Mouse (Mus musculus) heart, embryonic 14.5 days (tissue): ENCODE measurements around the gene Psma7. TPM values are rescaled to one million over a fixed set of nuclear protein-coding genes. Genes with fewer than 3 reads are reported as not detected.

Experiments used
- ATAC-seq: fragments of 200-750 bp; cut with Nextera tagmentation; 2 replicates; pipeline ENCODE4 v1.8.0; 2017; ENCODE audit warnings: low read depth, moderate TSS enrichment; ENCODE audit not compliant: insufficient number of reproducible peaks, insufficient read depth, low FRiP score
- H3K27ac ChIP-seq, 2 experiments: fragments of 200-500 bp in 1 of 2; fragments of 300-500 bp in 1 of 2; sonication (generic) in 1 of 2; replicated peaks in 1 of 2; 2 replicates each; pipeline ENCODE4 v1.5.1; 2012 to 2014; ENCODE audit warnings: low read depth in 2 of 2, low read length in 2 of 2, control low read depth in 1 of 2, mild to moderate bottlenecking in 1 of 2, mixed read lengths in 1 of 2; ENCODE audit not compliant: control insufficient read depth in 1 of 2, insufficient read depth in 1 of 2
- H3K27me3 ChIP-seq: fragments of 300-500 bp; sonication (generic); 2 replicates; pipeline ENCODE4 v1.6.1; 2014; ENCODE audit warnings: mild to moderate bottlenecking, low read length, control low read depth; ENCODE audit not compliant: control insufficient read depth, insufficient read depth
- H3K36me3 ChIP-seq: fragments of 300-500 bp; sonication (generic); 2 replicates; pipeline ENCODE4 v1.6.1; 2014; ENCODE audit warnings: mild to moderate bottlenecking, control low read depth, low read length, mixed read lengths; ENCODE audit not compliant: control insufficient read depth, insufficient read depth
- H3K4me1 ChIP-seq, 2 experiments: fragments of 200-500 bp in 1 of 2; fragments of 300-500 bp in 1 of 2; sonication (generic) in 1 of 2; 2 replicates each; pipeline ENCODE4 v1.6.1; 2012 to 2014; ENCODE audit warnings: low read length in 2 of 2, control low read depth in 1 of 2, mixed read lengths in 1 of 2; ENCODE audit not compliant: control insufficient read depth in 2 of 2, insufficient read depth in 2 of 2
- H3K4me2 ChIP-seq: fragments of 300-500 bp; sonication (generic); 2 replicates; pipeline ENCODE4 v1.6.1; 2014; ENCODE audit warnings: mild to moderate bottlenecking, low read length
- H3K4me3 ChIP-seq, 2 experiments: fragments of 200-500 bp in 1 of 2; fragments of 300-500 bp in 1 of 2; sonication (generic) in 1 of 2; 2 replicates each; pipeline ENCODE4 v1.5.1; 2012 to 2014; ENCODE audit warnings: low read length in 2 of 2, mild to moderate bottlenecking in 2 of 2, control low read depth in 1 of 2, low read depth in 1 of 2, moderate library complexity in 1 of 2; ENCODE audit not compliant: control insufficient read depth in 1 of 2, insufficient read depth in 1 of 2
- H3K9ac ChIP-seq: fragments of 300-500 bp; sonication (generic); 2 replicates; pipeline ENCODE4 v1.6.1; 2014; ENCODE audit warnings: mild to moderate bottlenecking, low read length
- H3K9me3 ChIP-seq: fragments of 300-500 bp; sonication (generic); 2 replicates; pipeline ENCODE4 v1.6.1; 2016; ENCODE audit warnings: low read length, control low read depth; ENCODE audit not compliant: control insufficient read depth
- WGBS: fragments of 180-500 bp; shearing (Covaris S2); extraction: QIAGEN DNeasy Blood & Tissue Kit; methylation state at CpG from one replicate; pipeline ENCODE4 v1.1.7; 2014; 5-methylcytosine and 5-hydroxymethylcytosine counted together
- polyA plus RNA-seq: library from polyadenylated mRNA; unstranded; fragments of >200 nt; fragmentation: Nextera tagmentation; extraction: Ambion mirVana; gene quantifications from 2 replicates; pipeline ENCODE4 v1.2.1, GENCODE M21; 2014

Psma7 gene
- polyA plus RNA-seq, 1 experiment from 2014 or later: 410 TPM

DNA sequence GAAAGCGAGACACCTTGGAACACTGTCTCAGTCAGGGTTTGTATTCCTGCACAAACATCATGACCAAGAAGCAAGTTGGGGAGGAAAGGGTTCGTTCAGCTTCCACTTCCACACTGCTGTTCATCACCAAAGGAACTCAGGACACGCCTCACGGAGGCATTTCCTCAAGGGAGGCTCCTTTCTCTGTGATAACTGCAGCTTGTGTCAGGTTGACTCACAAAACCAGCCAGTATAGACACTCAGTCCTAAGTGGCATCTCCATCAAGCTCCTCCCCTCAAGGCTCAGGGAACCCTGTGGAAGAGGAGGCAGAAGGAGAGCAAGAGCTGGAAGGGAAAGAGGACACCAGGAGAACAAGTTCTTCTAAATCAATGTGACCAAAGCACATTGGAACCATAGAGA lies 43.8 kb downstream of the Psma7 start:
- ATAC-seq: no peak
- no peak overlapping the region for H3K4me3 ChIP-seq
- H3K27ac ChIP-seq: no peak overlapping the region

GRCm38 (mm10) chr2:179993071-179993470 lies 49.2 kb downstream of the Psma7 start:
- no peaks in the 10 kb centered on the region for H3K27me3 ChIP-seq
- no peak overlapping the region for H3K9ac ChIP-seq
- no peaks in the 10 kb centered on the region for H3K9me3 ChIP-seq
- ATAC-seq: no peak
- no peaks in the 10 kb centered on the region for H3K36me3 ChIP-seq
- peaks cover 0 to 11% of the 10 kb centered on the region in 2 experiments; a peak in 1 of 4 replicates for H3K4me1 ChIP-seq
- H3K4me3 ChIP-seq: no peak overlapping the region
- H3K4me2 ChIP-seq: no peak overlapping the region
- H3K27ac ChIP-seq: no peak overlapping the region
- 83% methylated on average over 5 of the region's 5 CpGs for WGBS

More for the DNA sequence above, 43.8 kb downstream of the Psma7 start:
- no peaks in the 10 kb centered on the region for H3K4me1 ChIP-seq
- H3K4me2 ChIP-seq: no peak overlapping the region
- H3K9me3 ChIP-seq: no peaks in the 10 kb centered on the region
- no peaks in the 10 kb centered on the region for H3K27me3 ChIP-seq
- no peaks in the 10 kb centered on the region for H3K36me3 ChIP-seq
- no peak overlapping the region for H3K9ac ChIP-seq
- WGBS: 60% methylated on average over 4 of the region's 4 CpGs

- H3K4me3 ChIP-seq: no peak overlapping the region
- no peak overlapping the region for H3K9ac ChIP-seq
- no peaks in the 10 kb centered on the region for H3K36me3 ChIP-seq
- H3K4me2 ChIP-seq: no peak overlapping the region
- 71% methylated on average over 1 of the region's 1 CpGs for WGBS
- ATAC-seq: no peak
- no peaks in the 10 kb centered on the region for H3K9me3 ChIP-seq
- no peaks in the 10 kb centered on the region for H3K27me3 ChIP-seq
- peaks cover 5 to 34% of the 10 kb centered on the region in 2 experiments for H3K4me1 ChIP-seq
- H3K27ac ChIP-seq: no peak overlapping the region
Measured at GRCm38 (mm10) chr2:179989098-179989497, 53.1 kb downstream of the Psma7 start.

DNA sequence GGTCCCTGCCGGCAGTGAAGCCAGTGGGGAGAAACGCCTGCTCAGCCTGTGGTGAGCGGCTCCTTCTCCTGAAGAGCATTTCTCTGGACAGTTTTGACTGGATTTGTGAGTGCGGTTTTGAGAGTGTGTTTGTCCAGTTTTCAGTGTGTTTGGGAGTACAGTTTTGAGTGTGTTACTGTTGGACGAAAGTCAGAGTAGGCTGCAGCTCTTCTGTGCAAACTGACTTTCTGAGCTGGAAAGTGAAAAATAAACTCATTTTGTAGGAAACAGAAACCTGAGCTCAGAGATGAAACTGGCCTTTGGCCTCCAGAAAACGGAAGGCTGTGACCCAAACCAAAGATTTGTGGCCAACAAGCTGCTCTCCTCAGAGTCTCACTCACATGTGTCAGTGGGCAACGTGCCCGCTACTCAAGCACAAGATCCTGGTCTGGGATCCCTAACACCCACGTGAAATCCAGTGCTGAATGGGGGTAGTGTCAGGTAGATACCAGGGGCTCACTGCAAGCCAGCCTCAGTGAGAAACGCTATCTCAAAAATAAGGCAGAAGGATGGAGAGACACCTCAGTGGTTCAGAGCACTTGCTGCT lies 55.7 kb downstream of the Psma7 start:
- no peak overlapping the region for H3K4me2 ChIP-seq
- no peaks in the 10 kb centered on the region for H3K27me3 ChIP-seq
- no peaks in the 10 kb centered on the region for H3K36me3 ChIP-seq
- no peak overlapping the region; the same call in 1 of the 2 replicates for H3K9ac ChIP-seq
- H3K4me3 ChIP-seq: no peak overlapping the region
- peaks cover 7 to 32% of the 10 kb centered on the region in 2 experiments for H3K4me1 ChIP-seq
- no peak for ATAC-seq
- no peaks in the 10 kb centered on the region for H3K9me3 ChIP-seq
- 64% methylated on average over 10 of the region's 10 CpGs for WGBS
- H3K27ac ChIP-seq: no peak overlapping the region

Other genes starting within 250 kb of the Psma7 start
- 3.3 and 3.4 TPM in 2 replicates for gene Taf4, start 65.8 kb downstream of the Psma7 start, polyA plus RNA-seq
- gene Lsm14b, start 17.4 kb downstream of the Psma7 start, polyA plus RNA-seq: 4.8 and 5.3 TPM in 2 replicates
- 3.6 and 3.9 TPM in 2 replicates for gene Ss18l1, start 76 bp upstream of the Psma7 start, polyA plus RNA-seq
- 24.9 and 27.9 TPM in 2 replicates for gene Mtg2, start 28.2 kb upstream of the Psma7 start, polyA plus RNA-seq
- gene Hrh3, start 62.1 kb upstream of the Psma7 start, polyA plus RNA-seq: not detected in 2 replicates
- gene Osbpl2, start 76.9 kb upstream of the Psma7 start, polyA plus RNA-seq: 38.0 and 40.5 TPM in 2 replicates
- 102 and 109 TPM in 2 replicates for gene Adrm1, start 129.1 kb upstream of the Psma7 start, polyA plus RNA-seq
- gene Lama5, start 183.4 kb upstream of the Psma7 start, polyA plus RNA-seq: 30.5 and 32.7 TPM in 2 replicates
- 386 and 447 TPM in 2 replicates for gene Rps21, start 214.9 kb upstream of the Psma7 start, polyA plus RNA-seq
- gene Cables2, start 231.1 kb upstream of the Psma7 start, polyA plus RNA-seq: 15.1 and 16.1 TPM in 2 replicates
- not detected in 2 replicates for gene Rbbp8nl, start 247.4 kb upstream of the Psma7 start, polyA plus RNA-seq